Mouse (Mus musculus): ENCODE results near the gene Mxra8.
A peak's percentile ranks its signal among the peaks of the same experiment; 100 is the strongest.

DNA sequence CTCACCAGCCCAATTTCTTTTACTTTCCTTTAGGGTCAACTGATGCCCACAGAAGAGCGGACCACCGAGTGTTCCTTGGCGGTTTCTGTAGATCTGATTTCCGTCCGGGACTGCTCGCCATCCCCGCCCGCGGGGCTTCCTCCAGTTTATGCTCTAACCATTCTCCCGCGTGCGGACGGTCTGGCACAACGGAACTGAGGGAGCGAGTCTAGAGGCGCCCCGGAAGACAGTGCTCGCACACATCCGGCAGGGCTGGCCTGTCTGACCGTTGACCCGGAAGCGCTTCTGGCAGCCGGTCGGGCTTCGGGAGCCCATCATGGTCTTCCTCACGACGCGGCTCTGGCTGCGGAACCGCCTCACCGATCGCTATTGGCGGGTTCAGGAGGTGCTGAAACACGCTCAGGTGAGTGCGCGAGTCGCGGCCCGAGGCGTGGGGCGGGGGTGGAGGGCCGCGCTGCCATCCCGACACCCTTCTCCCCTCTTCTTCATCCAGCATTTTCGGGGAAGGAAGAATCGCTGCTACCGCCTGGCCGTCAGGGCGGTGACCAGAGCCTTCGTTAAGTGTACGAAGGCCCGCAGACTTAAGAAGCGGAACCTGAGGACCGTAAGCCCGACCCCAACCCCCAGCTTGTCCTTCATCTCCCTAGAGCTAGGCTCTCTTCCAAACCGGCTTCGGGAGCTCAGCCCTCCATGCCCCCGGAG is 36.0 kb upstream of the Mxra8 start:
- TF ChIP-seq EP300 (IDR thresholded peaks at IDR 0.05; ENCODE audit: low read depth) (peak; percentile 43; the same call in 1 of the 2 replicates), CTCF (IDR thresholded peaks at IDR 0.05; ENCODE audit: low read depth) (no peak)
